Mouse (Mus musculus) thymus, adult 2 months (tissue): Measurements from ENCODE around the gene Map3k20.

Experiments used
- CTCF ChIP-seq: fragments of 200-500 bp; IDR thresholded peaks from 2 replicates; pipeline ENCODE4 v1.5.1; 2012; ENCODE audit warnings: mild to moderate bottlenecking, control low read depth, low read length, moderate library complexity, borderline replicate concordance; ENCODE audit not compliant: control insufficient read depth, poor library complexity, insufficient read depth; ENCODE audit errors: extremely low read depth
- POLR2A ChIP-seq: fragments of 200-500 bp; IDR thresholded peaks from 2 replicates; pipeline ENCODE4 v1.6.1; 2012; ENCODE audit warnings: mild to moderate bottlenecking, low read length, control low read depth, moderate library complexity; ENCODE audit not compliant: control insufficient read depth, poor library complexity, insufficient read depth; ENCODE audit errors: extremely low read depth

- TF ChIP-seq POLR2A (no peak), CTCF (no peak)
Measured at GRCm38 (mm10) chr2:72320661-72321060, 35.2 kb downstream of the Map3k20 start.
